Mouse (Mus musculus) layer of hippocampus, adult 2 months (tissue): ENCODE measurements around the gene Olfr288. TPM values are rescaled to one million over a fixed set of nuclear protein-coding genes. Genes with fewer than 3 reads are reported as not detected.

Experiments used
- DNase-seq, 2 experiments: peaks; one replicate each; pipeline ENCODE4 v3.0.0; 2022; ENCODE audit warnings: low spot score in 2 of 2
- H3K27ac ChIP-seq: fragments of 200-600 bp; 2 replicates; pipeline ENCODE4 v1.8.1; 2022
- H3K4me3 ChIP-seq: fragments of 200-600 bp; 2 replicates; pipeline ENCODE4 v1.8.1; 2022; ENCODE audit warnings: mild to moderate bottlenecking
- CTCF ChIP-seq: fragments of 200-600 bp; conservative IDR thresholded peaks from 2 replicates; pipeline ENCODE4 v1.8.1; 2022; ENCODE audit warnings: antibody characterized with exemption, mild to moderate bottlenecking, moderate library complexity
- total RNA-seq, 2 experiments: library from RNA; stranded (reverse); gene quantifications; 2 replicates each; pipeline ENCODE4 v1.2.3; 2021

The Olfr288 gene
- total RNA-seq, 2 experiments from 2014 or later: not detected

DNA sequence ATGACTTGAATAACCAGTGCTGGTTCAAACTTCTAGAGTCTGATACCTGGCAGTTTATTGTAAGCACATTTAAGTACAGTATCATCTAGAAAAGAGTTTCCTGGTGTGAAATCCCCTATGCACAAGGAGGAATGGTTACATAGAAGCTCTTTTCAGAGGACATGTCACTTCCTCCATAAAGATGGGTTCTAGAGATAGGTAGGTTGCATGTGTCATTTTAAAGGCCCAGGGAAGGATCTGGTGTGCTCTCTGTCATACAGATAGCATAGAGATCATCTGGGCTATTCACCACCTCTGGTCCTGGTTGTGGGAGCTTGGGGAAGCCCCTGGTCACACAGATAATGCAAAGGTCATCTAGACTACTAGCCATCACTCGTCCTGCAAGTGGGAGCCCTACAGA lies 38.1 kb downstream of the Olfr288 start:
- TF ChIP-seq CTCF: no peak
- no peak for DNase-seq
- Histone ChIP-seq H3K27ac (no peak overlapping the region), H3K4me3 (no peak overlapping the region)

DNA sequence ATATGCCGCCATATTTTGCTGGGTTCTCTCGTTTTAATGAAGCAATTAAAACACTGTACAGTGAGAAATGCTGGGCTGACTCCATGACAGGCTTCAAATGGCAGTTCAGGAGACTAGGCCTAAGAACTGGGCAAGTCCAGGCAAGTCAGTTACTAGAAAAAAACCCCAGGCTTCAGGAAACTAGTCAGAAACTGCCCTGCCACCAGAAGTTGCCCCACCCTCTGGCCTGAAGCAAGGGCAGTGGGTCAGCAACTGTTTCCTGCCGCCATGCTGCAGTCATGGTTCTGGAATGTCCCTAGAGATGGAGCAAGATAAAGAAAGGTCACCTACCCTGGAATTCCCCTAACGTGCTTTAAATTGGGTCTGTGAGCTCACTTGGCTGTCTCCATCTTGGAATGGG lies 39.4 kb downstream of the Olfr288 start:
- TF ChIP-seq CTCF: no peak
- DNase-seq: no peak
- Histone ChIP-seq H3K27ac (no peak overlapping the region), H3K4me3 (no peak overlapping the region)

DNA sequence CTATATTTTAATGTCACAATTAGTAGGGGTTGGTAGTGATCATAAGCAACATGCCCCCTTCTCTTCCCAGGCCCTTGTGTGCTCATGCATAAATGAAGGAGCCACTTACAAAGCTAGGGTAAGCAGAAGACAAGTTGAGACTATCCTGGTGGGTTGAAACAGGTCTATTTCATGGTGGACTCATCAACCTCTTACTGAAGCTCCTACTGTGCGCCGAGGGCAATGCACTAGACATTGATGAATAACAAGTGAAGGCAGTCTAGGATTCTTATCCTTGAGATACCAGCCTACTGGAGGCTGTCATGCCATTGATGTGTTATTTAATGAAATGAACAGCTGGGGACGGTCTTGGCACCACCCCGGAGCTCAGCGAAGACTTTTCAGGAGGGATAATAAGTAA lies 40.1 kb downstream of the Olfr288 start:
- DNase-seq: no peak
- Histone ChIP-seq H3K27ac (no peak overlapping the region), H3K4me3 (no peak overlapping the region)
- TF ChIP-seq CTCF: no peak

DNA sequence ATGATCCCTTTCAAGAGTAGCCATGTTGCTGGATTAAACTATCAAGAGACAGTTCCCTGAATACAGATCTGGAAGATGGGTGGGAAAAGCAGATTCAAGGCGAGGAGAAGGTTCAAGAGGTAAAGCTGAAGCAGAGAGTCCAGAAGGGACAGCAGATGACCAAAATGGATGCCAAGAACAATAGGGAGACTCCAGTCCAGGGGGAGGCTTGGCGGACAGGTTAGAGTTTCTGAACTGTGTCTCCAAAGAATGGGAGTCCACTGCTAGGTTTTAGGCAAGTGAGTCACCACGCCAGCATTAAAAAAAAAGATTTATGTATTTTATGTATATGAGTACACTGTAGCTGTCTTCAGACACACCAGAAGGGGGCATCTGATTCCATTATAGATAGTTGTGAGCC lies 40.7 kb downstream of the Olfr288 start:
- peak; percentile 14 for TF ChIP-seq CTCF
- Histone ChIP-seq H3K27ac (no peak overlapping the region), H3K4me3 (no peak overlapping the region)
- no peak for DNase-seq

DNA sequence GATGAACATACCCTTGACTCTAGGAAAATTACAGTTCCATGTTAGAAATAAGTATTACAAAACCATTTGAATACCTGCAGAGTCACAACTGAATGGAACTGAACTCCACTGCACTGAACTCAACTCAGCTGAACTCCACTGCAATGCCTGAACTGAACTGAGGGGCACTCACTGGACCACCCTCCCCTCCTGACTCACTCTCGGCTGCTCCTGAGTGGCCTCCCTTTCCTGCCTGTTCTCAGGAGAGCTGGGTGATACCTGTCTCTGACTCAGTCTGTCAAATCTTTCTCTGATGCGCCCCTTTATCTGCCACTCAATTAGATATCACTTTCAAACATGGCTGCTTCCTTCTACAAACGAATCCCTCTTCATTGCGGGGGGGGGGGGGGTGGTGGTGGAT lies 41.2 kb downstream of the Olfr288 start:
- DNase-seq: no peak
- H3K27ac ChIP-seq: no peak overlapping the region
- H3K4me3 ChIP-seq: no peak overlapping the region
- no peak for TF ChIP-seq CTCF

DNA sequence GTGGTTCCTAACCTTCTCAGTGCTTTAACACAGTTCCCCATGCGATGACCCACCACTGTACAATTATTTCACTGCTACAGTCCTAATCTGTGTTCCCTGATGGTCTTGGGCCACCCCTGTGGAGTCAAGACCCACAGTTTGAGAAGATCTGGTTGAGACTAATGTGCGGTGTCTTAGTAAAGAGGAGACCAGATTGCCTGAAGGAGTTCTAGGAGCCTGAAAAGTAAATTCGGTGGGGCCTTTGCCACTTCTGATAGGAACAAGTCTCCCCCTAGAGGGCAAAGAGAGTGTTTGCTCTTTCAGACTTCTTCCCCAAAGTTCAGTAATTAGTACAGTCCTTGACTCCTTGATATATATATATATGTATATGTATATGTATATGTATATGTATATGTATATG lies 41.7 kb downstream of the Olfr288 start:
- DNase-seq: peak; percentile 19 to 48
- H3K4me3 ChIP-seq: no peak overlapping the region
- TF ChIP-seq CTCF: peak; percentile 82
- peak overlapping the region; percentile 76 for H3K27ac ChIP-seq

DNA sequence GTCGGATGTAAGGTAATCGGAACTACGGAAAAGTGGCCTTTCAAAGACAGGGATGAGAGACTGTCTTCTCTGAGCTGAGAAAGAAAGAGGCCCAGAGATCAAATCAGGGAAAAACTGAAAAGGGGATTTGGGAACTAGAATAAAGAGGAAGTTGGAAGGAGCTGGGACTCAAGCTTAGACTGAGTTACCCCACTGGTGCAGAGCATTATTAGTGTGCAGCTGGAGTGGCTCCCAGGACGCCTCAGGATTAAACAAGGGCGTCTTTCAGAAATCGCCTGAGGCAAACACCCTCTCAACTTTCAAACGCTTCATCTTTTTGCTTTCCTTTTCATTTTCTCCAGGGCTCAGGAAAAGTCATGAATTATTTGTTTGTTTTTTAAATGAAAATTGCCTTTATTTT lies 42.4 kb downstream of the Olfr288 start:
- Histone ChIP-seq H3K27ac (peak overlapping the region; percentile 76), H3K4me3 (no peak overlapping the region)
- no peak for TF ChIP-seq CTCF
- DNase-seq: no peak

DNA sequence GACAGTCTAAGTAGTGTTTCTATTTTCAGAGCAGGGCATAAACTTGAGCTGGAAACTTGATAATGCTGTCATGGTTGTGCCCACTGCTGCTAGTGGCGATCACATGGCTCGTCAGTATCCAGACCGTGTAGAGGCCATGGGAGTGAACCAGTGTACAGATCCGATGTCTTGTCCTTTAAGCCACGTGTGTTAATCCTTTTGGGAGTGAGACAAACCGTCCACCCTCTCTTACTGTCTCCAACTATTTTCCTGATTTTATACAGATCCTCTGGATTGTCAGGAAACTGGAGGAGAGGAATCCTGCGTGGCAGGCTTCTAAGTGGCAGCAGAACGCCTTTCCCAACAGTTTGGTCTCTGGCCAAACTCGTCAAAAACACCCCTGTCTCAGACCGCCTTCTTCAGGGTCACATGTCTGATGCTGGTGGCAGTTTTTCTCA lies 46.2 kb downstream of the Olfr288 start:
- TF ChIP-seq CTCF: no peak
- DNase-seq: no peak
- Histone ChIP-seq H3K27ac (no peak overlapping the region), H3K4me3 (no peak overlapping the region)

DNA sequence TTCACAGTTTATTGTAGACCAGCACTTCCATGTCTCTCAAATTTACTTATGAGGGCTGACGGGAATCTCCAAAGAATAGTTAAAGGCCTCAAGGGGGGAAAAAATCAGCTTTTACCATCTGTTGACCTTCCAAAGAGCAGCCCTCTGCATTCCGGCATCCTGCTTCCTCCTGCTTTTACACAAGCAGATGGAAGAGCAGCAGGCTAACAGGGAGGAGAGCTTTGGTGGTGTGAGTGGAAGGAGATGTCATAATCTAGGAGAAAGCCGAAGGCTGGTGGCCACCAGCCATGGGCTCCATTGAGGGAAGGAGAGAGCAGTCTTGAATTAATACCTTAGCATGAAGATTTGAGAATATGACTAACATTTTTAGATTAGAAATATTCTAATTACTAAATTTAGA lies 47.0 kb downstream of the Olfr288 start:
- no peak for TF ChIP-seq CTCF
- no peak overlapping the region for H3K4me3 ChIP-seq
- H3K27ac ChIP-seq: no peak overlapping the region
- no peak for DNase-seq

DNA sequence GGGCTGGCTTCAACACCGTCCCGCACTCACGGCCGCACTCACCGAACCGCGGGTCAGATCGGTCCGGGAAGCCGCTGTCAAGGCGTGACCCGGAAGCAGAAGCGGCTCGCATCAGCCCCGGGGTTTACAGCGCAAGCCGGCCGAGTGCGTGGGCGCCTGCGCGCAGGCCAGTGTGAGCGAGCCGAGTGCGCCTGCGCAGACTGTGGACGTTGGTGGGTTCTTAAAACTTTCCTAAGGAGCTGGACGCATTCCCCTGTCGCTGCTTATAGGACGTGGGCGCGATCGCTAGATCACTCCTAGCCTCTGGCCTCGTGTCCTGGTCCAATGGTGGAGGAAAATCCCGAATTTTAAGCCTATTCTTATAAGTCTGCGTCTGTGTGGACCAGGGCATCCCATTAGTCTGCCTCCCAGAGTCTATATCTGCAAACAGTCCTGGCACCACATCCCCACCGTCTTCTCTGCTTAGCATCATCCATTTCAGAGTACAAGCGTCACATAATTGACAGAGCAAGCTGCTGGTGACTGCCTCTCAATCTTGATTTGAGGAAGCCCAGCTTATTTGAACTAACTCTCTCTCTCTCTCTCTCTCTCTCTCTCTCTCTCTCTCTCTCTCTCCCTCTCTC lies 49.7 kb downstream of the Olfr288 start:
- TF ChIP-seq CTCF: no peak
- DNase-seq: peak; percentile 91 to 94
- Histone ChIP-seq H3K4me3 (peak overlapping the region; percentile 94), H3K27ac (peak overlapping the region; percentile 98)

DNA sequence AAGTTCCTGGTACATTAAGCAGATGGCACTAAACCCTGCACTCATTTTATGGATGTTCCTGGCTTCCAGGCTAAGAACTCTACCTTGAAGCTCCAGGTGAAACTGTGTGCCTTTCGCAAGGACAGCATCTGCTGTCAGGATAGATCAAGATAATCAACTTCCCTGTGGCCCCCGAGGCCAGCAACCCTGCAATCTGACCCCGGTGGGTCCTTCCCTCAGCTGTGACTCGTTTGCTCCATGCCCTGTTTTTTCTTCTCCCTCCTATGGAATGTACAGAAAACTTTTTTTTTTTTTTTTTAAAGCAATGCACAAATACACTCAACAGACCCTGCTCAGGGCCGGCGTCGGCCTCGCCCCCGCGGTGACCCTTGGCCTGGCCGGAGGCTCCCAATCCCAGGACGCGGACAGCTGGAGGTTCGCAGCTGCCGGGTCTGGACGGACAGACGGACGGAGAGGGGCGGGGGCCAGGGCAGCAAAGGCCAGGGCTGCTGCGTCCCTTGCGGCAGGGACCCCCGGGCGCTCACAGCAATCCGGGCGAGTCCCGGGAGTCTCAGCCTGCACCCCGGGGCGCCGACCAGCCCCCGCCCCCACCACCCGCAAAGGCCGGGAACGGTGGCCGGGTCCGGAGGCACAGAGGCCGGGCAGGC lies 50.4 kb downstream of the Olfr288 start:
- no peak for DNase-seq
- Histone ChIP-seq H3K4me3 (peak overlapping the region; percentile 94), H3K27ac (peak overlapping the region; percentile 98)
- TF ChIP-seq CTCF: no peak

DNA sequence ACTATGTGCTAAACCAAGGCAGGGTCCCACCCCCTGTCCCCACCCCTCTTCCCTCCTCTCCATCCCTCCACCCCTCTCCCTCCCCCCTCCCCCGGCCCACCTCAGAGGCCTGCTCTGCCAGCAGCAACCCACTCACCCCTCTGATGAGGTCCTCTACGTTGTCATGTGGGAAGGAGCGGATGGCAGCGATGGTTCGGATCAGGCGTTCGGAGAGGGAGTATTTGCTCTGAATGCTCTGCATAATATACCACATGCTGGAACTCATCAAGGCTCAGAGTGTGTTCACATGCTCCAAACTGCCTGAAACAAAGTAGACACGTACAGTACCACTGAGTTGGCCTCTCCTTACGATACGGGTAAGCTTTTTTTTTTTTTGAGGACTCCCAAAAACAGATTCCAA lies 52.8 kb downstream of the Olfr288 start:
- peak in 1 of 2 experiments; percentile 43 for DNase-seq
- Histone ChIP-seq H3K27ac (0 out of 2 replicates have a peak overlapping the region, but pooled peaks have one; percentile 18), H3K4me3 (no peak overlapping the region)
- no peak for TF ChIP-seq CTCF

DNA sequence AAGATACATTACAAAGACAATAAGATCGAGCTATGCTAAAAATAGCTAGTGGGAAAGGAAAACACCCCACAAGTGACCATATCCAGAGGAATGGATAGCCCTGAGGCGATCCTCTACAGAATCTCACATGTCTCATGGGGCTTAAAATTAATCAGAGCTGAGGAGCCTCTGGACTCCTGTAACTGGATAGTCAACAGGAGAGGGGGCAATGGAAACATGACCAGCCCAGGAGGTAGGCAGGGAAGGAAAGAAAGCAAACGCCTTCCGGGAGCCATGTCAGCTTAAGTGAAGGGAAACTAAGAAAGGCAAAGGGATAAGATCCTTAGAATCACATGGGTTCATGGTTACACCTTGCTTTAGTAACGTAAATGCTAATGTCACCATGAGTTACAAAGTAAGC lies 54.5 kb downstream of the Olfr288 start:
- Histone ChIP-seq H3K4me3 (no peak overlapping the region), H3K27ac (no peak overlapping the region)
- no peak for TF ChIP-seq CTCF
- DNase-seq: no peak

DNA sequence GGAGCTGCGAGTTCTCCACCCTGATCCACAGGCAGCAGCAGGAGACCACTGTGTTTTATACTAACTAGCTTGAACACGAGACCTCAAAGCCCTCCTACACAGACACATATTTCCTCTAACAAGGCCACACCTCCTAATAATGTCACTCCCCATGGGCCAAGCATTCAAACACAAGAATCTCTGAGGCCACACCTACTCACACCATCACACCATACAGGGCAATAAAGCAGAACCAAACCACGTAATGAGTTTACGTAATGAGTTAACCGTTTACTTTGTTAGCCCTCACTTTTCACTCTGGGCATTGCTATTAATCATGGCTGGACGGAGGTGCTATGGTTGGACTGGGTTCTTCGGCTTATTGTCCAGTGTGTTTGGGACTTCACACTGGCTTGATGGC lies 55.6 kb downstream of the Olfr288 start:
- Histone ChIP-seq H3K27ac (no peak overlapping the region), H3K4me3 (no peak overlapping the region)
- no peak for TF ChIP-seq CTCF
- DNase-seq: no peak
